Mouse (Mus musculus) heart, postnatal 0 days (tissue): ENCODE data around the gene Tmprss13. TPM values are rescaled to one million over a fixed set of nuclear protein-coding genes. Genes with fewer than 3 reads are reported as not detected.

Experiments
- ATAC-seq: fragments of 200-750 bp; cut with Nextera tagmentation; 2 replicates; pipeline ENCODE4 v1.8.0; 2017; ENCODE audit warnings: low read depth, moderate number of reproducible peaks, moderate library complexity; ENCODE audit not compliant: insufficient read depth
- DNase-seq: peaks from one replicate; pipeline ENCODE4 v3.0.0-alpha.2; 2016; ENCODE audit warnings: low spot score
- H3K27ac ChIP-seq: fragments of 300-500 bp; sonication (generic); 2 replicates; pipeline ENCODE4 v1.5.1; 2014; ENCODE audit warnings: low read depth, mild to moderate bottlenecking
- H3K27me3 ChIP-seq: fragments of 300-500 bp; sonication (generic); 2 replicates; pipeline ENCODE4 v1.6.1; 2014; ENCODE audit warnings: low read length, mixed read lengths; ENCODE audit not compliant: control insufficient read depth, insufficient read depth
- H3K36me3 ChIP-seq: fragments of 300-500 bp; sonication (generic); replicated peaks from 2 replicates; pipeline ENCODE4 v1.6.1; 2014; ENCODE audit warnings: low read length, mixed read lengths; ENCODE audit not compliant: control insufficient read depth, insufficient read depth
- H3K4me1 ChIP-seq: fragments of 300-500 bp; sonication (generic); 2 replicates; pipeline ENCODE4 v1.6.1; 2014; ENCODE audit warnings: antibody characterized with exemption; ENCODE audit not compliant: control insufficient read depth, insufficient read depth
- H3K4me2 ChIP-seq: fragments of 300-500 bp; sonication (generic); 2 replicates; pipeline ENCODE4 v1.6.1; 2014; ENCODE audit warnings: low read depth, mild to moderate bottlenecking, low read length, moderate library complexity
- H3K4me3 ChIP-seq: fragments of 300-500 bp; sonication (generic); 2 replicates; pipeline ENCODE4 v1.5.1; 2014; ENCODE audit warnings: low read depth, low read length
- H3K9ac ChIP-seq: fragments of 300-500 bp; sonication (generic); replicated peaks from 2 replicates; pipeline ENCODE4 v1.6.1; 2014; ENCODE audit warnings: low read depth, low read length, mixed read lengths
- H3K9me3 ChIP-seq: fragments of 300-500 bp; sonication (generic); replicated peaks from 2 replicates; pipeline ENCODE4 v1.6.1; 2016; ENCODE audit warnings: low read length; ENCODE audit not compliant: control insufficient read depth
- CTCF ChIP-seq: IDR thresholded peaks from 2 replicates; pipeline ENCODE4 v1.5.1; 2016; ENCODE audit warnings: antibody characterized with exemption, control low read depth, low read depth
- EP300 ChIP-seq: IDR thresholded peaks from 2 replicates; pipeline ENCODE4 v1.6.1; 2016; ENCODE audit warnings: antibody characterized with exemption, low read depth
- WGBS: fragments of 180-500 bp; shearing (Covaris S2); extraction: QIAGEN DNeasy Blood & Tissue Kit; methylation state at CpG from one replicate; pipeline ENCODE4 v1.1.7; 2014; 5-methylcytosine and 5-hydroxymethylcytosine counted together
- polyA plus RNA-seq: library from polyadenylated mRNA; unstranded; fragments of >200 nt; fragmentation: Nextera tagmentation; extraction: Ambion mirVana; gene quantifications from 2 replicates; pipeline ENCODE4 v1.2.1, GENCODE M21; 2015
- total RNA-seq: library from RNA; depleted of rRNA; stranded (reverse); fragments of >200 nt; gene quantifications from 2 replicates; pipeline ENCODE4 v1.2.3, GENCODE M21; 2014; ENCODE audit warnings: low replicate concordance

Gene Tmprss13
- total and polyA plus RNA-seq, 2 experiments from 2014 or later, result 0.15 to 0.16 TPM

GRCm38 (mm10) chr9:45376427-45376826 is 57.5 kb downstream of the Tmprss13 start:
- no peaks in the 10 kb centered on the region for H3K9me3 ChIP-seq
- no peak for TF ChIP-seq EP300
- no peak for TF ChIP-seq CTCF
- no peaks in the 10 kb centered on the region for H3K4me1 ChIP-seq
- no peak overlapping the region for H3K9ac ChIP-seq
- H3K36me3 ChIP-seq, result no peaks in the 10 kb centered on the region
- no peaks in the 10 kb centered on the region for H3K27me3 ChIP-seq
- DNase-seq, result no peak
- 39% methylated on average over 4 of the region's 4 CpGs for WGBS
- H3K4me3 ChIP-seq, result no peak overlapping the region
- no peak overlapping the region for H3K27ac ChIP-seq
- H3K4me2 ChIP-seq, result no peak overlapping the region
- no peak for ATAC-seq

- ATAC-seq (no peak), DNase-seq (no peak)
- Histone ChIP-seq H3K4me2 (no peak overlapping the region), H3K4me1 (no peaks in the 10 kb centered on the region), H3K9ac (no peak overlapping the region), H3K27ac (no peak overlapping the region), H3K4me3 (no peak overlapping the region), H3K27me3 (no peaks in the 10 kb centered on the region), H3K36me3 (no peaks in the 10 kb centered on the region), H3K9me3 (no peaks in the 10 kb centered on the region)
- WGBS, result 73% methylated on average over 2 of the region's 2 CpGs
- no peak for TF ChIP-seq EP300
- no peak for TF ChIP-seq CTCF
Observed at GRCm38 (mm10) chr9:45376883-45377282, 58.0 kb downstream of the Tmprss13 start.

GRCm38 (mm10) chr9:45380411-45381251 is 61.7 kb downstream of the Tmprss13 start:
- Histone ChIP-seq H3K27ac (no peak overlapping the region), H3K36me3 (no peaks in the 10 kb centered on the region), H3K9me3 (no peaks in the 10 kb centered on the region), H3K27me3 (no peaks in the 10 kb centered on the region), H3K4me1 (no peaks in the 10 kb centered on the region), H3K4me3 (no peak overlapping the region), H3K4me2 (no peak overlapping the region), H3K9ac (no peak overlapping the region)
- TF ChIP-seq EP300 (no peak), CTCF (no peak)
- DNase-seq (no peak), ATAC-seq (no peak)
- 60% methylated on average over 10 of the region's 10 CpGs for WGBS

- H3K4me3 ChIP-seq, result no peak overlapping the region
- H3K4me2 ChIP-seq, result no peak overlapping the region
- WGBS, result 51% methylated on average over 5 of the region's 5 CpGs
- H3K9ac ChIP-seq, result no peak overlapping the region
- TF ChIP-seq CTCF (no peak), EP300 (no peak)
- H3K27ac ChIP-seq, result no peak overlapping the region
- H3K27me3 ChIP-seq, result no peaks in the 10 kb centered on the region
- no peaks in the 10 kb centered on the region for H3K4me1 ChIP-seq
- no peaks in the 10 kb centered on the region for H3K9me3 ChIP-seq
- DNase-seq, result no peak
- no peak for ATAC-seq
- no peaks in the 10 kb centered on the region for H3K36me3 ChIP-seq
Observed at GRCm38 (mm10) chr9:45382336-45382735, 63.4 kb downstream of the Tmprss13 start.

- Histone ChIP-seq H3K4me1 (no peaks in the 10 kb centered on the region), H3K4me3 (no peak overlapping the region), H3K27me3 (no peaks in the 10 kb centered on the region; the same call in 1 of the 2 replicates), H3K27ac (no peak overlapping the region), H3K4me2 (no peak overlapping the region), H3K9ac (no peak overlapping the region), H3K9me3 (no peaks in the 10 kb centered on the region), H3K36me3 (no peaks in the 10 kb centered on the region)
- ATAC-seq (no peak), DNase-seq (no peak)
- no peak for TF ChIP-seq EP300
- no peak for TF ChIP-seq CTCF
- 60% methylated on average over 5 of the region's 5 CpGs for WGBS
Observed at GRCm38 (mm10) chr9:45382834-45383233, 63.9 kb downstream of the Tmprss13 start.

- Histone ChIP-seq H3K4me1 (no peaks in the 10 kb centered on the region), H3K4me3 (no peak overlapping the region), H3K9me3 (no peaks in the 10 kb centered on the region), H3K27me3 (no peaks in the 10 kb centered on the region; the same call in 1 of the 2 replicates), H3K4me2 (no peak overlapping the region), H3K36me3 (no peaks in the 10 kb centered on the region), H3K9ac (no peak overlapping the region), H3K27ac (no peak overlapping the region)
- 88% methylated on average over 6 of the region's 6 CpGs for WGBS
- no peak for ATAC-seq
- TF ChIP-seq CTCF (no peak), EP300 (no peak)
- DNase-seq, result no peak
Observed at GRCm38 (mm10) chr9:45383883-45384282, 65.0 kb downstream of the Tmprss13 start.
